In genomic region chr12:76591037-76591436, GRCm38 (mm10) we compare ENCODE assay signal across 22 mouse cellular contexts.
DNase-seq lines count a peak whose midpoint lies in the region; ATAC-seq and TF ChIP-seq lines count a peak whose summit lies in the region.
"Had no signal": no experiment of that assay in that cellular context is flagged by ENCODE, and none has a peak within 500 bp of the region (broad histone marks: within the 10 kb centered on the region; RNA-seq: fewer than 3 reads in every experiment).

No protein-coding gene starts in this region.

- no peak for ATAC-seq in midbrain, embryonic 11.5 days (ENCODE audit: low FRiP score)
- no peak for ATAC-seq in midbrain, postnatal 0 days (ENCODE audit: low FRiP score)
- ATAC-seq: activated CD4-positive, CD25-positive, alpha-beta regulatory T cell, adult 4 months; forebrain, embryonic 13.5 days; forebrain, embryonic 16.5 days; intestine, postnatal 0 days had no signal

- no peaks in the 10 kb centered on the region for H3K9me3 ChIP-seq in midbrain, embryonic 11.5 days (ENCODE audit: control insufficient read depth, low read length)
- no peaks in the 10 kb centered on the region for H3K9me3 ChIP-seq in midbrain, postnatal 0 days (ENCODE audit: low read length)
- H3K9me3 ChIP-seq: forebrain, embryonic 10.5 days; forebrain, embryonic 13.5 days; heart, embryonic 10.5 days; heart, embryonic 13.5 days; hindbrain, embryonic 12.5 days; hindbrain, embryonic 15.5 days had no signal

- DNase-seq in cerebellum, adult 18-20 months = peak; percentile 48 to 55
- DNase-seq in cerebellum, adult 11 months = no peak
- peak; percentile 63 for DNase-seq in cerebellum, adult 9-11 months
- DNase-seq in cerebellum, postnatal 4 days (ENCODE audit: low spot score in 2 of 2) = no peak
- peak; percentile 19 for DNase-seq in midbrain, embryonic 11.5 days (ENCODE audit: low spot score, missing footprints)
- DNase-seq in midbrain, postnatal 0 days (ENCODE audit: low spot score) = no peak
- DNase-seq in heart, postnatal 36 days = no peak
- DNase-seq: adrenal gland, adult 8-10 months; adrenal gland, postnatal 25 days; gastrocnemius, postnatal 36 days; heart, adult 2 months; heart, postnatal 14 days; kidney, adult 2 months had no signal

- intact Hi-C loops in heart, postnatal 36 days (cut with DNase I) = no loop called here

- TF ChIP-seq CTCF in midbrain, postnatal 0 days (IDR thresholded peaks at IDR 0.05) = no peak

- H3K36me3 ChIP-seq in midbrain, embryonic 11.5 days (ENCODE audit: control insufficient read depth, insufficient read depth, low read length) = no peaks in the 10 kb centered on the region
- H3K36me3 ChIP-seq in midbrain, postnatal 0 days (ENCODE audit: insufficient read depth, low read length) = no peaks in the 10 kb centered on the region
- H3K36me3 ChIP-seq: forebrain, embryonic 10.5 days; heart, embryonic 10.5 days; heart, embryonic 13.5 days; hindbrain, embryonic 12.5 days; hindbrain, embryonic 15.5 days had no signal

- H3K4me2 ChIP-seq in midbrain, embryonic 11.5 days = no peak overlapping the region
- no peak overlapping the region for H3K4me2 ChIP-seq in midbrain, postnatal 0 days (ENCODE audit: low read depth, low read length, poor library complexity, severe bottlenecking)
- H3K4me2 ChIP-seq: forebrain, embryonic 13.5 days; heart, embryonic 13.5 days; hindbrain, embryonic 12.5 days; hindbrain, embryonic 15.5 days had no signal

- H3K27ac ChIP-seq in midbrain, embryonic 11.5 days (ENCODE audit: low read depth, low read length) = no peak overlapping the region
- H3K27ac ChIP-seq in midbrain, postnatal 0 days (ENCODE audit: low read depth, low read length) = no peak overlapping the region
- H3K27ac ChIP-seq: forebrain, embryonic 13.5 days; heart, embryonic 13.5 days; hindbrain, embryonic 12.5 days; hindbrain, embryonic 15.5 days had no signal

- no peak overlapping the region for H3K4me3 ChIP-seq in midbrain, embryonic 11.5 days (ENCODE audit: low read depth, low read length)
- no peak overlapping the region for H3K4me3 ChIP-seq in midbrain, postnatal 0 days (ENCODE audit: low read depth, low read length)
- H3K4me3 ChIP-seq: forebrain, embryonic 10.5 days; forebrain, embryonic 13.5 days; heart, adult 2 months; heart, embryonic 10.5 days; heart, embryonic 13.5 days; hindbrain, embryonic 12.5 days; hindbrain, embryonic 15.5 days had no signal

- H3K9ac ChIP-seq in midbrain, embryonic 11.5 days (ENCODE audit: low read length) = no peak overlapping the region
- H3K9ac ChIP-seq in midbrain, postnatal 0 days (replicated peaks; ENCODE audit: low read length, poor library complexity, severe bottlenecking) = no peak overlapping the region
- H3K9ac ChIP-seq: forebrain, embryonic 13.5 days; heart, embryonic 13.5 days; hindbrain, embryonic 12.5 days; hindbrain, embryonic 15.5 days had no signal

- H3K4me1 ChIP-seq in midbrain, embryonic 11.5 days (ENCODE audit: control insufficient read depth, insufficient read depth, low read length) = peaks cover 4% of the 10 kb centered on the region; the same call in 1 of the 2 replicates
- no peaks in the 10 kb centered on the region for H3K4me1 ChIP-seq in midbrain, postnatal 0 days (ENCODE audit: insufficient read depth, low read length)

- 69% methylated on average over 3 of the region's 3 CpGs for WGBS in midbrain, embryonic 11.5 days
- 73% methylated on average over 3 of the region's 3 CpGs for WGBS in midbrain, postnatal 0 days

- no peaks in the 10 kb centered on the region for H3K27me3 ChIP-seq in midbrain, embryonic 11.5 days (ENCODE audit: control insufficient read depth, insufficient read depth, low read length)
- H3K27me3 ChIP-seq in midbrain, postnatal 0 days (ENCODE audit: insufficient read depth, low read length) = no peaks in the 10 kb centered on the region
- H3K27me3 ChIP-seq: heart, embryonic 13.5 days had no signal

Comparison
In these comparisons a context has a peak if more than half of its experiments do, and no peak if none do; other contexts are left out.
1. DNase-seq: peak in cerebellum, adult 18-20 months (2 of 2), cerebellum, adult 9-11 months (single experiment) and midbrain, embryonic 11.5 days (single experiment); none in cerebellum, adult 11 months (single experiment), cerebellum, postnatal 4 days (0 of 2), midbrain, postnatal 0 days (single experiment) and heart, postnatal 36 days (0 of 2).